Mouse (Mus musculus) cerebral cortex, adult 2 months (tissue): ENCODE results near the gene Nrp2.

Experiments
- WGBS: fragments of 180-500 bp; shearing (Covaris S2); methylation state at CpG from one replicate; pipeline ENCODE4 v1.1.7; 2018; 5-methylcytosine and 5-hydroxymethylcytosine counted together

Nrp2 gene

GRCm38 (mm10) chr1:62723891-62724290 lies 20.8 kb downstream of the Nrp2 start:
- 85% methylated on average over 5 of the region's 5 CpGs for WGBS

GRCm38 (mm10) chr1:62724461-62725021 lies 21.5 kb downstream of the Nrp2 start:
- WGBS, result 79% methylated on average over 6 of the region's 6 CpGs

GRCm38 (mm10) chr1:62725032-62725678 lies 22.1 kb downstream of the Nrp2 start:
- 78% methylated on average over 10 of the region's 10 CpGs for WGBS

GRCm38 (mm10) chr1:62727191-62727590 lies 24.1 kb downstream of the Nrp2 start:
- 79% methylated on average over 4 of the region's 4 CpGs for WGBS

- WGBS, result 75% methylated on average over 6 of the region's 6 CpGs
Observed at GRCm38 (mm10) chr1:62728421-62728820, 25.3 kb downstream of the Nrp2 start.

- 75% methylated on average over 9 of the region's 9 CpGs for WGBS
Observed at GRCm38 (mm10) chr1:62728926-62729325, 25.8 kb downstream of the Nrp2 start.

- WGBS, result 51% methylated on average over 13 of the region's 13 CpGs
Observed at GRCm38 (mm10) chr1:62729345-62730150, 26.5 kb downstream of the Nrp2 start.

GRCm38 (mm10) chr1:62732036-62732435 lies 29.0 kb downstream of the Nrp2 start:
- 76% methylated on average over 6 of the region's 6 CpGs for WGBS

GRCm38 (mm10) chr1:62734420-62734931 lies 31.4 kb downstream of the Nrp2 start:
- 80% methylated on average over 5 of the region's 5 CpGs for WGBS

- 75% methylated on average over 4 of the region's 4 CpGs for WGBS
Observed at GRCm38 (mm10) chr1:62734980-62735379, 31.9 kb downstream of the Nrp2 start.

GRCm38 (mm10) chr1:62735835-62736234 lies 32.8 kb downstream of the Nrp2 start:
- 72% methylated on average over 4 of the region's 4 CpGs for WGBS

- 85% methylated on average over 8 of the region's 8 CpGs for WGBS
Observed at GRCm38 (mm10) chr1:62736455-62737012, 33.4 kb downstream of the Nrp2 start.

GRCm38 (mm10) chr1:62738165-62738564 lies 35.1 kb downstream of the Nrp2 start:
- 89% methylated on average over 11 of the region's 11 CpGs for WGBS

- WGBS, result 68% methylated on average over 3 of the region's 3 CpGs
Observed at GRCm38 (mm10) chr1:62742092-62742491, 39.0 kb downstream of the Nrp2 start.

GRCm38 (mm10) chr1:62743064-62743694 lies 40.1 kb downstream of the Nrp2 start:
- WGBS, result 47% methylated on average over 8 of the region's 8 CpGs

GRCm38 (mm10) chr1:62745889-62746288 lies 42.8 kb downstream of the Nrp2 start:
- WGBS, result 71% methylated on average over 8 of the region's 8 CpGs

GRCm38 (mm10) chr1:62747421-62748111 lies 44.5 kb downstream of the Nrp2 start:
- WGBS, result 67% methylated on average over 10 of the region's 10 CpGs

- 96% methylated on average over 3 of the region's 3 CpGs for WGBS
Observed at GRCm38 (mm10) chr1:62748361-62748760, 45.3 kb downstream of the Nrp2 start.

GRCm38 (mm10) chr1:62749716-62750115 lies 46.6 kb downstream of the Nrp2 start:
- 37% methylated on average over 14 of the region's 14 CpGs for WGBS

- 41% methylated on average over 5 of the region's 5 CpGs for WGBS
Observed at GRCm38 (mm10) chr1:62750408-62751008, 47.4 kb downstream of the Nrp2 start.
